Mouse (Mus musculus) kidney, embryonic 14.5 days (tissue): ENCODE results near the gene Rrbp1. TPM values are rescaled to one million over a fixed set of nuclear protein-coding genes. Genes with fewer than 3 reads are reported as not detected.
A peak's percentile ranks its signal among the peaks of the same experiment; 100 is the strongest.

ENCODE experiments used
- ATAC-seq: fragments of 200-750 bp; cut with Nextera tagmentation; 2 replicates; pipeline ENCODE4 v1.8.0; 2017; ENCODE audit warnings: moderate number of reproducible peaks, mild to moderate bottlenecking, moderate TSS enrichment, moderate library complexity; ENCODE audit not compliant: low FRiP score, low TSS enrichment
- H3K27ac ChIP-seq: fragments of 300-500 bp; sonication (generic); 2 replicates; pipeline ENCODE4 v1.5.1; 2014; ENCODE audit warnings: low read depth, mild to moderate bottlenecking, low read length, moderate library complexity, mixed read lengths
- H3K27me3 ChIP-seq: fragments of 300-500 bp; sonication (generic); 2 replicates; pipeline ENCODE4 v1.6.1; 2014; ENCODE audit warnings: mild to moderate bottlenecking, low read length; ENCODE audit not compliant: control insufficient read depth, insufficient read depth
- H3K36me3 ChIP-seq: fragments of 300-500 bp; sonication (generic); 2 replicates; pipeline ENCODE4 v1.6.1; 2014; ENCODE audit warnings: low read length, mixed read lengths; ENCODE audit not compliant: control insufficient read depth, insufficient read depth
- H3K4me1 ChIP-seq: fragments of 300-500 bp; sonication (generic); 2 replicates; pipeline ENCODE4 v1.6.1; 2014; ENCODE audit warnings: low read length, mixed read lengths; ENCODE audit not compliant: control insufficient read depth, insufficient read depth
- H3K4me2 ChIP-seq: fragments of 300-500 bp; sonication (generic); replicated peaks from 2 replicates; pipeline ENCODE4 v1.6.1; 2014; ENCODE audit warnings: low read depth, mild to moderate bottlenecking, low read length
- H3K4me3 ChIP-seq: fragments of 300-500 bp; sonication (generic); 2 replicates; pipeline ENCODE4 v1.5.1; 2014; ENCODE audit warnings: mild to moderate bottlenecking, low read length
- H3K9ac ChIP-seq: fragments of 300-500 bp; sonication (generic); 2 replicates; pipeline ENCODE4 v1.6.1; 2014; ENCODE audit warnings: low read depth, mild to moderate bottlenecking, low read length, moderate library complexity
- H3K9me3 ChIP-seq: fragments of 300-500 bp; sonication (generic); 2 replicates; pipeline ENCODE4 v1.6.1; 2016; ENCODE audit warnings: low read length; ENCODE audit not compliant: control insufficient read depth
- WGBS: fragments of 180-500 bp; shearing (Covaris S2); extraction: QIAGEN DNeasy Blood & Tissue Kit; methylation state at CpG from one replicate; pipeline ENCODE4 v1.1.7; 2014; 5-methylcytosine and 5-hydroxymethylcytosine counted together
- polyA plus RNA-seq: library from polyadenylated mRNA; unstranded; fragments of >200 nt; fragmentation: Nextera tagmentation; extraction: Ambion mirVana; gene quantifications from 2 replicates; pipeline ENCODE4 v1.2.1, GENCODE M21; 2014

Gene Rrbp1
- 95.4 and 97.1 TPM in 2 replicates for polyA plus RNA-seq

GRCm38 (mm10) chr2:144011080-144011551, at the start of gene Rrbp1:
Gene Rrbp1 (minus strand): TSS chr2:144011263.
- Histone ChIP-seq H3K27me3 (no peaks in the 10 kb centered on the region), H3K4me2 (peak within 1 kb of the TSS; percentile 71), H3K9ac (peak within 1 kb of the TSS; percentile 97), H3K4me3 (peak within 1 kb of the TSS; percentile 94), H3K4me1 (peaks cover 22% of the 10 kb centered on the region), H3K27ac (peak within 1 kb of the TSS; percentile 97), H3K9me3 (no peaks in the 10 kb centered on the region), H3K36me3 (peaks cover 6% of the 10 kb centered on the region; the same call in 1 of the 2 replicates)
- WGBS: under 1% methylated on average over 38 of the region's 53 CpGs
- peak; percentile 98 for ATAC-seq

GRCm38 (mm10) chr2:144057735-144058134, 46.7 kb upstream of the Rrbp1 start:
- no peaks in the 10 kb centered on the region for H3K36me3 ChIP-seq
- no peak overlapping the region for H3K9ac ChIP-seq
- ATAC-seq: no peak
- H3K27me3 ChIP-seq: no peaks in the 10 kb centered on the region
- no peak overlapping the region for H3K27ac ChIP-seq
- H3K4me3 ChIP-seq: no peak overlapping the region
- H3K9me3 ChIP-seq: no peaks in the 10 kb centered on the region
- 84% methylated on average over 2 of the region's 2 CpGs for WGBS
- no peak overlapping the region for H3K4me2 ChIP-seq
- no peaks in the 10 kb centered on the region for H3K4me1 ChIP-seq

GRCm38 (mm10) chr2:144052410-144053065, 41.5 kb upstream of the Rrbp1 start:
- H3K4me1 ChIP-seq: no peaks in the 10 kb centered on the region
- H3K4me2 ChIP-seq: no peak overlapping the region
- no peak overlapping the region for H3K4me3 ChIP-seq
- no peak overlapping the region for H3K9ac ChIP-seq
- no peaks in the 10 kb centered on the region for H3K9me3 ChIP-seq
- WGBS: 88% methylated on average over 8 of the region's 8 CpGs
- H3K36me3 ChIP-seq: no peaks in the 10 kb centered on the region
- H3K27me3 ChIP-seq: no peaks in the 10 kb centered on the region
- no peak overlapping the region for H3K27ac ChIP-seq
- ATAC-seq: no peak

- H3K4me2 ChIP-seq: no peak overlapping the region
- no peak for ATAC-seq
- no peaks in the 10 kb centered on the region for H3K27me3 ChIP-seq
- no peaks in the 10 kb centered on the region for H3K9me3 ChIP-seq
- H3K36me3 ChIP-seq: no peaks in the 10 kb centered on the region
- no peak overlapping the region for H3K9ac ChIP-seq
- no peak overlapping the region for H3K27ac ChIP-seq
- WGBS: 90% methylated on average over 6 of the region's 6 CpGs
- H3K4me3 ChIP-seq: no peak overlapping the region
- H3K4me1 ChIP-seq: 0 out of 2 replicates have a peak, but pooled peaks cover 4% of the 10 kb centered on the region
Observed at GRCm38 (mm10) chr2:144050861-144051260, 39.8 kb upstream of the Rrbp1 start.

DNA sequence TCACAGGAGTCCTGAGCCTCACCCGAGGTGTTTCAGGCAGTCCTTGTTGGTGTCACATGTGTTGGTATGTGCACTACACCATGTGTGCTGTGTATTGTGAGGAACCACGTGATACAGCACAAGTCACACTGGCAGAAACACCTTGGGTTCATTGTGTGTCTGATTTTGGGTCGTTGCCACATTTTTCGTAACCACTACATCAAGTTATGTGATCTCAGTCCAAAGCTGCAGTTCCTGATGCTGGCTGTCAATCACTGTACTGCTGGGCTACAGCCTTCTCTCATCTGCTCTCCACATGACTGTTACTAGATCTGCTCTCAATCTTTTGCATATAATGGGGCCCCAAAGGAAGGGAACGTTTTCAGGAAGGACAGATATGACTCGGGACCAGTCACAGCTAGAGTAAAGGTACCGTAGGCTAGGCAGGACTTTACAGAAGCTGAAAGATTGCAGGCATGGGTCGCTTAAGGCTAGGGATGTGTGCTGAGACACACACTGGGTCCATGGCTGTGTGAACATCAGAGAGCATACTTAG, 39.1 kb upstream of the Rrbp1 start:
- Histone ChIP-seq H3K4me1 (0 out of 2 replicates have a peak, but pooled peaks cover 4% of the 10 kb centered on the region), H3K27ac (no peak overlapping the region), H3K36me3 (no peaks in the 10 kb centered on the region), H3K27me3 (no peaks in the 10 kb centered on the region), H3K9ac (no peak overlapping the region), H3K4me3 (no peak overlapping the region), H3K9me3 (no peaks in the 10 kb centered on the region), H3K4me2 (no peak overlapping the region)
- WGBS: 85% methylated on average over 8 of the region's 8 CpGs
- ATAC-seq: no peak

DNA sequence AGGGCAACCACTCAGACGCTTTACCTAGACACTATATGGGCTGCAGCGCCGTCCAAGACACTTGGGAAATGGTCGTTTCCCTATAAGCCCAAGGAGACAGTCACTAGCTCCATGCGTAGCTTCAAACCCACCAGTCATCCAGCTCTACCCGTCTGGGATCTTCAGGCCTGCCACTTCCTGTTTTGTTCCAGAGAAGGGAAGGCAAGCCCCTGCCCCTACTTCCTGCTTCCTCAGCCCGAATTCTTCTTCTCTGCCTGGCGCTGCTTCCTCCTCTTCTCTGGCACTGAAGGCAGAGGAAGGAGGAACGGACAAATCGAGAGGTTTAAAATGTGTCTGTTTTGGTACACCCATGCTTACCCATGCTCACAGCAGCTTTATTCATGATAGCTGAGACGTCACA, 35.9 kb upstream of the Rrbp1 start:
- peaks cover 13% of the 10 kb centered on the region; the same call in 1 of the 2 replicates for H3K9me3 ChIP-seq
- ATAC-seq: no peak
- H3K4me3 ChIP-seq: no peak overlapping the region
- H3K27me3 ChIP-seq: no peaks in the 10 kb centered on the region
- 78% methylated on average over 11 of the region's 11 CpGs for WGBS
- H3K9ac ChIP-seq: no peak overlapping the region
- no peaks in the 10 kb centered on the region for H3K36me3 ChIP-seq
- H3K27ac ChIP-seq: no peak overlapping the region
- H3K4me1 ChIP-seq: 0 out of 2 replicates have a peak, but pooled peaks cover 4% of the 10 kb centered on the region
- no peak overlapping the region for H3K4me2 ChIP-seq

DNA sequence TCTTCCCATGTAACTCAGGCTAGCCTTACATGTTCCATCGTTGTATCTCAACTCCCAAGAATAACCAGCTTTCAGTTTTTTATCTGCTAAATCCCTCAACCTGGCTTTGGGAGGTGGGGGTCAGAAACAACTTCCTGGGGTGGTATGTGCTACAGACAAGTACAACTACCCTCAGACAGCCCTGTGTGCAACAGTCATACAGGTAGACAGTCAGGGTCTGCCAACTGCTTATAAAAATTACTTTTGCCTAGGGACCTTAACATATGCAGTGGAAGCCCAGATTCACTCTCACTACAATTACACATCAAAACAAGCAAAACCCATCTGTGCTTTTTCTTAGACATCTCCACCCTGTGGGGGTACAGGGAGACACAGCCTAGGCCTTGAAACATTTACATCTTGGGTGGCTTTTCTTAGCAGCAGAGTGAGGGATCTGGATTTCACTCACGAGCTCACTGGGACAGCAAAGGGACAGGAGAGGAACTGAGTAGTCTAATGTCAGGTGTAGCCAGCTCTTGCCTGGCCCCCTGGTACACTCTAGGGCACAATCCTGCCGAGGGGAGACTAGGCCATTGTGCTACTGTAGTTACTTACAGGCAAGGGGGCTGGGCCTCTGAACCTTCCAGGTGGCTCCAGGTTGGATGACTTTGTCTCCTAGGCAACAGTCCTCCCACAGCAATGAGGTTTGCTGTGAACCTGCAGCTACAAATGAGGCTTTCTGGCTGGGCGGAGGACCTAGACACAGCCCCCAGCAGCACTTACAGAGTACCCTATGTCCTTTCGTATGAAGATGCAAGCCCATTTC, 34.9 kb upstream of the Rrbp1 start:
- peaks cover 16% of the 10 kb centered on the region; the same call in 1 of the 2 replicates for H3K9me3 ChIP-seq
- no peaks in the 10 kb centered on the region for H3K36me3 ChIP-seq
- H3K9ac ChIP-seq: no peak overlapping the region
- H3K4me3 ChIP-seq: no peak overlapping the region
- H3K4me1 ChIP-seq: 0 out of 2 replicates have a peak, but pooled peaks cover 4% of the 10 kb centered on the region
- 0 out of 2 replicates have a peak, but pooled peaks have one; percentile 39 for ATAC-seq
- H3K27me3 ChIP-seq: no peaks in the 10 kb centered on the region
- H3K27ac ChIP-seq: no peak overlapping the region
- no peak overlapping the region for H3K4me2 ChIP-seq
- 62% methylated on average over 5 of the region's 5 CpGs for WGBS

DNA sequence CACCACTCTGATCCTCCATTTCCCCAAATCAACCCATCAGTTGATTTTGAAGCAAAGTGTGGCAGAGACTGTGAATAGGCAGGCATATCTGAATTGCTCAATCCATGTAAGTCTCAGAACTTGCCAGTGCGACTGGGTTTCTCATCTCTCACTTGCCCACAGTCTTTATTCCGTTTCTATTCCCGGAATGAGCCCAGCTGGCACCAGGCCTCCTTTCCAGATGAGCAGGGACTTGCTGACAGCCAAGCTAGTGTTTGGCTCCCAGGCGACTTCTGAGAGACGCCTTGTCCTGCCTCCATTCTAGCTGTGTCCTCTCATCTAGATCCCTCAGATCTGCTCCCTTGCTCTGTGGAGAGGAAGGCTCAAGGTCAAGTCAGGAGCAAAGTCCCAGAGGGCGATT, 33.7 kb upstream of the Rrbp1 start:
- H3K36me3 ChIP-seq: no peaks in the 10 kb centered on the region
- 0 out of 2 replicates have a peak, but pooled peaks cover 4% of the 10 kb centered on the region for H3K4me1 ChIP-seq
- no peaks in the 10 kb centered on the region for H3K27me3 ChIP-seq
- 79% methylated on average over 6 of the region's 6 CpGs for WGBS
- ATAC-seq: no peak
- H3K9me3 ChIP-seq: peaks cover 16% of the 10 kb centered on the region; the same call in 1 of the 2 replicates
- H3K4me3 ChIP-seq: no peak overlapping the region
- H3K27ac ChIP-seq: no peak overlapping the region
- no peak overlapping the region for H3K9ac ChIP-seq
- H3K4me2 ChIP-seq: no peak overlapping the region
